Mouse (Mus musculus): ENCODE measurements at regions not wholly inside any gene's neighbourhood (a gene's known extent, or its start where the extent isn't known, plus 50 kb on each side); places are given as distances from the start of the nearest gene placed in this dataset.
"Not testable (repeated sequence)": the region's sequence is repeated elsewhere in the genome, so short reads cannot be mapped to it uniquely, and the experiment has no call there.

DNA sequence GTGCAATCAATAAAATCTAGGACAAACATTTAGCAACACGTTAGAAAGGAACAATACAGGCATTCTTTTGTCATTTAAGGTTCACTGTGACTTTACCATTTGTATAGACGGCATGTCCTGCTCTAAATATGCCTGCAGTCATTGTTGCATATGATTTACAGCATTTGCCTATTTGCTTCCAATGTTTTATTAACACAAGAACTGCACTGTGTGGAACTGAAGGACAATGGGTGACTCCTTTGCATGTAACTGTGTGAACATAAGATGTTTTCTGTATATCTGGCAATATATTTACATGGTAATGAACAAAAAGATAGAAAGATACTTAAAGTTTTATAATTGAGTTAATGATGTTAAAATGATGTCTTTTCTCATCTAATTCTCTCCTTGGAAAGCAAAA is 57.1 kb downstream of the Pou4f1 start:
- H3K27ac ChIP-seq: no peak overlapping the region

DNA sequence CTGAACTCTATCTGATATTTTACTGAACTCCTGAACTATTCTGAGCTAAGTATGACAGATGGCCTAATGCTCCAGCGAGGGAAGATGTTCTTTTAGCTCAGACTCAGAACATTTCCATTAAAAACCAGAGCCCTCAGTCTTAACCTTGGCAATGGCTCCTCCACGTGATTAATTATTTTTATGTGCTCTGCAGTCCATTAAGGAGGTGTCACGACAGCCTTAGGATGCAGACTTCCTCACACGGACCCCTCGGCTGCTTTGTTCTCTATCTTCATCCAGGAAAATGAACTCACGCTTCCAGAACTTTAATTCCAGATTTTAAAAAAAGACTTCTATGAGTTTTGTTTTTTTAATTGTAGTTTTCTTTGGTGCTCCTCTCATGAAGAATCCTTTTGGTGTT is 57.5 kb downstream of the Pou4f1 start:
- no peak for TF ChIP-seq CTCF (conservative IDR thresholded peaks at IDR 0.05)
- H3K27ac ChIP-seq: no peak overlapping the region
- no peak for DNase-seq (ENCODE audit: low spot score in 2 of 2)
- H3K4me3 ChIP-seq: no peak overlapping the region

More for the DNA sequence above, 57.1 kb downstream of the Pou4f1 start:
- no peak for TF ChIP-seq CTCF (conservative IDR thresholded peaks at IDR 0.05)
- DNase-seq (ENCODE audit: low spot score in 2 of 2): no peak
- no peak overlapping the region for H3K4me3 ChIP-seq

DNA sequence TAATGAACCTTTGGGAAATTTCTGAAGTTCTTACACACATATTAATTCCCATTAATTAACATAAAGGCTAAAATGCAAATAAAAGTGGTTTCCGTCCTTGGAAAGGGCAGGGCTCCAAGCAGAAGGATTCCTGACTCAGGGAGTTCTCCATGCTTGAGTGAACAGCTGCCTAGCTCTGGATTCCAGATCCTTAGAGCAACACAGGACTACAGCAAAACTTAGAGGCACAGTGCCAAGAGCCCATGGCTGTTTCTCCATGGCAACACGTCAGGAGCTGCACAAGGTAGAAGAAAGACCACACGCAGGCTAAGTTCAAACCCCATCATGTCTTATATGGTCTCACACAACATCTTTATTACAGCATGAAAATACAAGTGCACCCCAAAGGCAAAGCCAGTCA is 61.7 kb downstream of the Pou4f1 start:
- Histone ChIP-seq H3K27ac (no peak overlapping the region), H3K4me3 (no peak overlapping the region)
- no peak for DNase-seq (ENCODE audit: low spot score in 2 of 2)
- TF ChIP-seq CTCF (conservative IDR thresholded peaks at IDR 0.05): no peak

DNA sequence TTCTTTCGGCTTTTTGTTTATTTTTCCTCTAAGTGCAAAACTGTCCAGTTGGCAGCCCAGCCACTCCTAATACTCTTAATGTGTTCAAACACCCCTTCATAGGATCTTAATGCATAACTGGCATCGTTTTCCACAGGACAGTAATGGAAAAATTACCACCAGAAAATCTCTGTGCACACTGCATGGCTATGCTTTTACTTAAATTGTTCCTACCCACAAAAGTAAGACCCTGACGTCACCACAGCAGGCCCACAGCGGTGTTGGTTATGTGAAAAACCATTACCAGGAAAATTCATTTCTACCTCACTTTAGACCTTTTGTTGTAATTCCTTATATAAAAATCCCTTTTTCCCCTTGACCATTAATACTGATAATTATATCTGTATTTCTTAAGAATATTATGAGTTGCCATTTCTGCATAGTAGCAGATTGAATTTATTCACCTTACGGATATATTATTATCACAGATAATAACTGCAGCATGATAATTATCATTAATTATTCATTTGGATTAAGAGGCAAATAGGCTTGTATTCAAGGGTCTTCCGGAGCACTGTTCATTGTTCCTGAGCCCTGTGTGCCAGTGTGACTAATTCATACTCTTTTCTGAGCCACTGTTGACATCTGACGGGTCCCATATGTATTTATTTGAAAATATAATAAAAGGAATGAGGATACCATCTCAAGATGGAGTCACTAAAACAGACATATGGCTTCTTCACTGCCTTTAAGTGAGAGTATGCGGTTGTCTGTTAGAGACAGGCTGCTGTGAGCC is 78.3 kb downstream of the Pou4f1 start:
- Histone ChIP-seq H3K27ac (no peak overlapping the region), H3K4me3 (no peak overlapping the region)
- no peak for DNase-seq (ENCODE audit: low spot score in 2 of 2)
- no peak for TF ChIP-seq CTCF (conservative IDR thresholded peaks at IDR 0.05)

DNA sequence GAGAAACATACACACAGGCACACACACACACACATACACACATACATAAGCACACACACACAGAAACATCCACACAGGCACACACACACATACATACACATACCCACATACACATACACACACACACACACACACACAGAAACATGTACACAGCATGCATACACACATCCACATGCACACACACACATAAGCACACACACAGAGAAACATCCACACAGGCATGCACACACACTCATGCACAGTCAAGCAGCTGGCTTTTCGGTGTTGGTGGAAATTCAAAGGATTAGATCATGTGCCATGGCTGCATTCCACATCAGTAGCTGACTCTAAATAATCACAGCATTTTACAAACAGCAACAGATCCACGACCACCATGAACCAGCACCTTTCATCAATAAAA is 78.9 kb downstream of the Pou4f1 start:
- no peak overlapping the region for H3K4me3 ChIP-seq
- DNase-seq (ENCODE audit: low spot score in 2 of 2): no peak
- H3K27ac ChIP-seq: no peak overlapping the region
- TF ChIP-seq CTCF (conservative IDR thresholded peaks at IDR 0.05): no peak

DNA sequence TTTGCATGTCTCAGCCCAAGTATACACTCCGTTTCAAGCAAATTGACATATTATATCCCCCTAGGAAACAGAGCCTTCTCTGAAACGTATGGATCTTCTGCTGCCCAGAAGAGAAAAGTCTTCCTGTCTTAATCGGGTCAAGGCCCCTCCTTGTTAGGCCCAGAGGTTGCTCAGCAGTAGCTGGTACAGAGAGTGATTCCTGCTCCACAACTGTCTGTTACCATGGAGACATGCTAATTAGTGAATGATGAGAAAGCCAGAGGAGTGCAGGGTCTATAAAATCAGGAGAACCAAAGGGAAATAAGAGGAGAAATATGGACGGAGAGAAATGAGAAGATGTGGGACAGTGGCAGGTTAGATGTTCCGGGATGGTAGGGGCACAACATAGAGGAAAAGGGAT is 86.8 kb downstream of the Pou4f1 start:
- no peak for TF ChIP-seq CTCF (conservative IDR thresholded peaks at IDR 0.05)
- H3K4me3 ChIP-seq: no peak overlapping the region
- DNase-seq (ENCODE audit: low spot score in 2 of 2): no peak
- no peak overlapping the region for H3K27ac ChIP-seq

DNA sequence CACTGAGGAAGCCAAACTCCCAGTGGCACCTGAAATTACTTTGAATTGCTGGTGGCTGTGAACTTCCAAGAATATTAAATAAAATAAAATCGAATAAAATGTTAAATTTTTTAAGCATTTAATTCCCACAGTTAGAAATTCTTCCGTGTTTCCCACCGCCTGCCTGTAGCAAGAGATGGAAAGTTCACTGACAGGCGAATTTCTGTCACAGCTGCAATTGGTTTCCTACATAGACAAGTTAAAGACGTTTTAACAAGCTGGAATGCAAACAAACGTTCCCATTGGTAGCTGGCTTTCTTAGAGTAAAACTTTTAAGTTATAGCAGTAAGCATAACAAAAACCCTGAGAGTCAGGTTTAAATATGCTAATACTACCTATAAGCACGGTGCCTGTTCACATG is 95.0 kb downstream of the Pou4f1 start:
- H3K4me3 ChIP-seq: no peak overlapping the region
- DNase-seq (ENCODE audit: low spot score in 2 of 2): no peak
- no peak overlapping the region for H3K27ac ChIP-seq
- no peak for TF ChIP-seq CTCF (conservative IDR thresholded peaks at IDR 0.05)

DNA sequence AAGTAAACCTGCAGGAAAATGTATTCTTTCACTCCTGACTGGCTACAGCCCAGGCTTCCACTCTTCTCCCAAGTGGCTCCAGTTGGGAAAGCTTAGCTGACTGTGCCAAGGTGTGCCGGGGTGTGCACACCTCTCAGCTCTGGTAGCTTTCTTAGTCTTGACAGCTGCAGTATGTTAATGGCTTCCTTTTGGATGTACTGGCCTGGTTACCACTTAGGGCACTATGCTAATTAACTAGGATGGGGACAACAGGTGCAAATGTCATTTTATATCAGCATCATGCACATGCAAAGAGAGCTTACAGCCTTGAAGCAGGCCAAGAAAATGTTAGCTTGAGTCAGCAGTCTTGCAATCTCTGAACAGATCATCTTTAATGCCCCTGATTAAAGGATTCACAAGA is 111.2 kb downstream of the Pou4f1 start:
- DNase-seq (ENCODE audit: low spot score in 2 of 2): no peak
- Histone ChIP-seq H3K4me3 (no peak overlapping the region), H3K27ac (no peak overlapping the region)
- no peak for TF ChIP-seq CTCF (conservative IDR thresholded peaks at IDR 0.05)

DNA sequence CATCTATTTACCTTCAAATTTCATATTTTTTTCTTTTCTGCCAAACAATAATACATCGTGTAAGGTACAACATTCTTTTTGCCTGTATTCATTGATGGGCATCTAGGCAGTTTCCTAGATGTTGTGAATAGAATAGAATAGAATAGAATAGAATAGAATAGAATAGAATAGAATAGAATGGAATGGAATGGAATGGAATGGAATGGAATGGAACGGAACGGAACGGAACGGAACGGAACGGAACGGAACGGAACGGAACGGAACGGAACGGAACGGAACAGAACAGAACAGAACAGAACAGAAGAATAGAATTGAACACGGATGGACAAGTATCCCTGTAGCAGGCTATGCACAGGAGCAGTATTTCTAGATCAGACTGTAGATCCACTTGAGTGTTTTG is 131.0 kb downstream of the Pou4f1 start:
- not testable (repeated sequence) for DNase-seq (ENCODE audit: low spot score in 2 of 2); H3K27ac ChIP-seq; H3K4me3 ChIP-seq

DNA sequence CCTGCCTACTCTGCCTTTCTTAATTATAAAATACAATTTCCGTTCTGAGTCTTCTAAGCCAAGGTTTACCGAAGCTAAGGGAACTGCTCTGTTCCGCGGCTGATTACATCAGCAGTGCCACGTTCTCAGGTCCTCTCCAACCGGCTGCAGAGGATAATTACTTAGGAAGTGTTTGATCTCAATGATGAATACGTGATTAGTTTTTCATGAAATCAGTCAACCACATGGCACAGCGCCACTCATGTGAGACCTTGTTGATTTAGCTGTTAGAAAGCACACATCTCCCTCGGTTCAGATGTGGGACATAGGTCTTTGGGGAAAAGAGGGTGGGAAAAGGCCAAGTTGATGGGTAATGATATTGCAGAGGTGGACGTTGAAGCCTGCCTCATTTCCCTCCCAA is 141.7 kb downstream of the Pou4f1 start:
- Histone ChIP-seq H3K27ac (no peak overlapping the region), H3K4me3 (no peak overlapping the region)
- no peak for TF ChIP-seq CTCF (conservative IDR thresholded peaks at IDR 0.05)
- no peak for DNase-seq (ENCODE audit: low spot score in 2 of 2)

DNA sequence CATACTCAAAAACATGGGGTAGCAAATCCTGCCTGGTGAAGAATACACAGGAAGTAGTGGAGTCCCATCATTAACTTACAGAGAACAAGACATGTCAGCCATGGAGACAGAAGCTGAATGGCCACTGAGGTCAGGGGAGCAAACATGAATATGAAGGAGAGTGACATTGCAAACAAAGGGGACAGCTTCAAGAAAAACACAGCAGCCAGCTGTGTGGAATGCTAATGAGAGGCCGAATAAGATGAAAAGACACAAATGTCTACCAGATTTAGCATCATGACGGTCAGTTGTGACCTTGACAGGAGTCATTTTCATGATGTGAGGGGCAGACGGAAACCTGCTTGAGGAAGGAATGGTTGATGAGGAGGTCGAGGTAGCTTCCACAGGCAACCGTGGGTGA is 167.7 kb downstream of the Pou4f1 start:
- TF ChIP-seq CTCF (conservative IDR thresholded peaks at IDR 0.05): no peak
- no peak overlapping the region for H3K4me3 ChIP-seq
- H3K27ac ChIP-seq: no peak overlapping the region
- DNase-seq (ENCODE audit: low spot score in 2 of 2): no peak

DNA sequence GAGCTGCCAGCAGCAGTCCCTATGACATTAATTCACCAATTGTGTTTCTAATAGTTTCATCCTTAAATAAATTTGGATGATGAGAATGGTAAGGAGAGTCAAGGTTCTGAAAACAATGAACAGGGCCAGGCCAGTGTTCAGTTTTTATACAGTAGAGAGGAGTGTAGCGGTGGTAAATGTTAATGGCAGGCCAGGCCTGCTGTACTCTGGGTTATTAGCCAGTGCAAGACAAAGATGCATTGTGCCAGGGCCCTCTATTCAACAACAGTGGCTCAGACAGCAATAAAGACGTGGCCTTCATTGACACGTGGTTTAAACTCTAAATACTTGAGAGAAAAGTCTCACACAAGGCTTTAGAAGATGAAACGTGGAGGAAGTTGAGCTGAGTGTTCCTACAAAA is 169.5 kb downstream of the Pou4f1 start:
- Histone ChIP-seq H3K4me3 (no peak overlapping the region), H3K27ac (no peak overlapping the region)
- DNase-seq (ENCODE audit: low spot score in 2 of 2): no peak
- TF ChIP-seq CTCF (conservative IDR thresholded peaks at IDR 0.05): no peak

DNA sequence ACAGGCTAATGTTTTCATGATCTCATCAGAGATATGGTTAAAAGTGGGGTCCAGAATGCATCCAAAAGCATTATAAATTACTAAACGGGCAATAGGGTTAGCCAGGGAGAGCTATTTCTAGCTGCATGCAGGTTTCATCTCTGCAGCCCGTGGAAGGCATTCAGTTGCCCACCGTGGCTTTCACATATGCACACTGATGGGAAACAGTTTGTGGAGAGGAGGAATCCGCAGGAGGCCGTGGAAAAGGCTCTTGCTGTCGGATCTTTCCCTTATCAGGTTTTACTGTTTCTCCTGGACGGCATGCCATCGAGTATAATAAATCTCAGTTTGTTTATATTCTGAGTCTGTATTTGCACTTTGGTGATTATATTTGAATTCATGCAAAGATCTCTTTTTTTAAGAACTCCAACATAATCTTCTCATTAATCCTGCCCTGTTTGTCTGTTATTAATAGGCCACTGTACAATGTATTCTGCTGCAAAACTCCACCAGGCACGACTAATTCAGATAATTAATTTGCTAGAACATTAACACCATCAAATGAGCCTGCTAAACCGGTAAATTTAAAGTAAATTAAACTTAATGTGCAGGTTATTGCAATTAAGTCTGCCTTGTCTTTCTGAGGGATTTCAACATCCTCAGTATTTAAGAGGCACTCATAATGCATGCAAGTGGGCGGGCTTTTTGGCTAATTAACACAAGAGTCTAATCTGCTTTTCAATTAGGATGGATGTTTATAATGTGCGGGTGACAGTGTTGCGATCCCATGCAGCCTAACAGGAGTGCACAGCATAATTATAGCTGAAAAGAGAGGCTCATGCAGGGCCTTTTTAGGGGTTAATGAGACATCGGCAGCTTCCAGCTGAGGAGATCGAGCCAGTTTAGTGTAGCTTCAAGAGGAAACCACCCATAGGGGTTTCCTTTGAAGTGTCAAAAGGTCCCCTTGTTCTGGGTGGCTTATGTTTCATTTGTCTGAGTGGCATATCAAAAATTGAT is 170.2 kb downstream of the Pou4f1 start:
- DNase-seq (ENCODE audit: low spot score in 2 of 2): no peak
- no peak overlapping the region for H3K27ac ChIP-seq
- H3K4me3 ChIP-seq: no peak overlapping the region
- no peak for TF ChIP-seq CTCF (conservative IDR thresholded peaks at IDR 0.05)

Data from layer of hippocampus, adult 2 months (tissue).